Mouse (Mus musculus) bone marrow, adult 2 months (tissue): ENCODE results near the gene Psmb8.

Experiments
- CTCF ChIP-seq: fragments of 200-500 bp; IDR thresholded peaks from 2 replicates; pipeline ENCODE4 v1.5.1; 2011; ENCODE audit warnings: low read length, control low read depth; ENCODE audit not compliant: control insufficient read depth, insufficient read depth
- POLR2A ChIP-seq: fragments of 200-500 bp; IDR thresholded peaks from 2 replicates; pipeline ENCODE4 v1.6.1; 2011; ENCODE audit warnings: low read depth, mild to moderate bottlenecking, control low read depth, low read length, borderline replicate concordance; ENCODE audit not compliant: control insufficient read depth

DNA sequence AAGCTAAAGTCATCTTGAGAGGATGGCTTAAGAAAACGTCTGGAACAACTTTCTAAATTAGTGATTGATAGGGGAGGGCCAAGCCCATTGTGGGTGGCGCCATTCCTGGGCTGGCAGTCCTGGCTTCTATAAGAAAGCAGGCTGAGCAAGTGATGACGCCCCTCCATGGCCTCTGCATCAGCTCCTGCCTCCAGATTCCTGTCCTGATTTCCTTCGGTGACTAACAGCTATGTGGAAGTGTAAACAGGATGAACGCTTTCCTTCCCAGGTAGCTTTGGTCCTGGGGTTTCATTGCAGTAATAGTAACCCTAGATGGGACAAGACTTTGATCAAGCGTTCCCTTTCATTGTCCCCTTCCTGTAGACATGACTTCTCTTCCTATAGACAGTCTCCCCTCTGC is 18.5 kb upstream of the Psmb8 start:
- TF ChIP-seq CTCF (no peak), POLR2A (no peak)
